Mouse (Mus musculus): Measurements from ENCODE around the gene Olfr911-ps1.

Olfr911-ps1 gene

DNA sequence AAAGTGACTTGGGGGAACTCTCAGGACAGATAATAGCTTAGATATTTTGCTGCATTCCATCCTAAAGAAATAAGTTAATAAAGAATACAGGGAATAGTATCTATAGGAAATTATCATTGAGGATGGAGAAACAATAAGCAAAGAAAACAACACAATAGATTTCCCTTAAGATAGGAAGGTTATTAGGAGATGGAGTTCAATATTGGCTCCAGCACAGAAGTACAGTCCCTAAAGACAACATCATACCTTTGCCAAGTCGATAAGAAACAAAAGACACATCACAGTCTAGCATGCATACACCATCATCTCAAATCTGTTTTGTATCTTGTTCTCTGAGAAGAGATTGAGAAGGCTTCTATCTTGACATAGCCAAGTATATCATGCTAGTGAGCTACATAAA, at the start of gene Olfr911-ps1:
Gene Olfr911-ps1, plus strand, starts transcription at position 301 of the 400 bp plus-strand sequence.
- no peak for DNase-seq

GRCm38 (mm10) chr9:38486785-38487184, 34.6 kb upstream of the Olfr911-ps1 start, which contains the start of gene Olfr906:
TSS of gene Olfr906 (plus strand) at chr9:38487085.
- no peak for DNase-seq

- DNase-seq: no peak
Measured at GRCm38 (mm10) chr9:38495501-38495900, 25.9 kb upstream of the Olfr911-ps1 start, which contains the start of gene Olfr907. TSS of gene Olfr907 (plus strand) at chr9:38495801.

GRCm38 (mm10) chr9:38512353-38512752, 9.0 kb upstream of the Olfr911-ps1 start:
- DNase-seq: no peak

- DNase-seq: no peak
Measured at GRCm38 (mm10) chr9:38537549-38537948, 16.2 kb downstream of the Olfr911-ps1 start, which contains the start of gene Olfr910. TSS of gene Olfr910 (plus strand) at chr9:38537849.

All from kidney, adult 9 months (tissue).